Mouse (Mus musculus) ovary, adult 10 weeks (tissue): ENCODE results near the gene Mmrn2. TPM values are rescaled to one million over a fixed set of nuclear protein-coding genes. Genes with fewer than 3 reads are reported as not detected.

Experiments used
- polyA plus RNA-seq: library from polyadenylated mRNA; stranded (reverse); fragments of 350-450 nt; fragmentation: Illumina TruSeq; extraction: RNeasy Lipid Tissue Mini Kit (QIAGEN cat#74804); gene quantifications from one replicate; pipeline ENCODE4 v1.2.3, GENCODE M21; 2014

Gene Mmrn2
- polyA plus RNA-seq, result 10.0 TPM

DNA sequence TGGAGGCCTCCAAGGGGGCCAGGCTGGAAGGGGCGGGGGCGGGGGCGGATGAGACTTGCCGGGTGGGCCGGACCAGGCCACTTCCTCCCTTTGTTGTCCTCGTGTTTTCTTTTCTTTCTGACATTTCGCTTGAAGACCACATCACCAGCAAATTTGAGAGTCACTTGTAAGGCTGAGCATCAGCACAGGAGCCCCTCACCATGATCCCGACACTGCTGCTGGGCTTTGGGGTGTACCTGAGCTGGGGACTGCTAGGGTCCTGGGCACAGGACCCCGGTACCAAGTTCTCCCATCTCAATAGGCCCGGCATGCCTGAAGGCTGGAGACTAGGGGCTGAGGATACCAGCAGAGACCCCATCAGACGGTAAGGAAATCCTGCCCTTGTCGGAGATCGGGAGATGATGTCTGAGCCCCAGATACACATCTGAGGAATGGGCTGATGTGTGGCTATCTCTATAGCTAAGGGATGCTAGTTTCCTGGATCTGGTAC is at the start of gene Mmrn2:
Mmrn2 (plus strand) TSS at position 51 of the 490 bp plus-strand sequence.

DNA sequence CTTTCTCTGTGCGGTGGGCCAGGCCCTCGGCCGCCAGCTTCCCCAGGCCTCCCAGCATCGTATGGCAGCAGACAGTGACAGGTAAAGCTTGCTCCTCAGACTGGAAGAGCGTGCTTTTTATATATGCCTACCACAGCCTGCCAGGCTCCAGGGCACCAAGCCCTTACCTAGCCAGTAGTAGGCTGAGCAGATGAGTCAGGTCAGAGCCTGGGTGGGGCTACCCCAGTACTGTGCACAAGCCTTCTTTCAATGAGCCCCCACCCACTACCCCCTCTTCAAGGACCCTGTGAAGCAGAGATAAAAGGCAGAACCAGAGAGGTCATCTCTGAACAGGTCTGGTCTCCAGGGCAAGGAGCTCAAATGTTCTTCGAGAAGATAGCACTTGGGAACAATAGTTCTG is 20.0 kb upstream of the Mmrn2 start, which contains the start of gene Fam25c:
Fam25c (minus strand) TSS at position 133 of the 400 bp plus-strand sequence.

DNA sequence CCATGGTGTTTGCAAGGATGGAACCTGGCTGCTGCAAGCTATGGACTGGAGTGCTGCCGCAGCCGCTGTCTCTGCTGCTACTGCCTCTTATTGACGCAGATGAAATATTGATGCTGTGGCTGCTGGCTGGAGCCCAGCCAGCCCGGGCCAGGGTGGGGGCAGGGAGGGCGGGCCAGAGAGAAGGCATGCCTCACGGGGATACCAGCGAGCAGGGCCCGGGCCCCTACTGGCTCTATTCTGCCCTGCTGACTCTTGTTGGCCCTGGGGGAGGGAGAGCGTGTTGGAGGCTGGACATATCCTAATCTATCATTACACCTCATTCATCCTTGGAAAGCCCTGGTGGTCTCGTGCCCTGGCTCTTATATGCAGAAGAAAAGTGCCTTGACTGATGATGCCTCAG is 688 bp upstream of the Mmrn2 start, which contains the start of gene Sncg:
Sncg (minus strand) TSS at position 213 of the 400 bp plus-strand sequence.

Other genes with a start within 250 kb of the Mmrn2 start
- gene Npy4r, start 223.0 kb upstream of the Mmrn2 start, polyA plus RNA-seq, result not detected
- 0.48 TPM for gene Gprin2, start 173.8 kb upstream of the Mmrn2 start, polyA plus RNA-seq
- gene Syt15, start 155.9 kb upstream of the Mmrn2 start, polyA plus RNA-seq, result 1.9 TPM
- gene Shld2, start 65.0 kb upstream of the Mmrn2 start, polyA plus RNA-seq, result 24.2 TPM
- gene Glud1, start 64.7 kb upstream of the Mmrn2 start, polyA plus RNA-seq, result 207 TPM
- gene Fam25c, start 20.0 kb upstream of the Mmrn2 start, polyA plus RNA-seq, result not detected
- not detected for gene Sncg, start 676 bp upstream of the Mmrn2 start, polyA plus RNA-seq
- gene Bmpr1a, start 127.9 kb downstream of the Mmrn2 start, polyA plus RNA-seq, result 300 TPM
- gene 9230112D13Rik, start 147.3 kb downstream of the Mmrn2 start, polyA plus RNA-seq, result not detected
- 4.1 TPM for gene Ldb3, start 213.2 kb downstream of the Mmrn2 start, polyA plus RNA-seq
- not detected for gene Opn4, start 224.7 kb downstream of the Mmrn2 start, polyA plus RNA-seq